ENCODE assay signal across 8 mouse cellular contexts in the genomic region with DNA sequence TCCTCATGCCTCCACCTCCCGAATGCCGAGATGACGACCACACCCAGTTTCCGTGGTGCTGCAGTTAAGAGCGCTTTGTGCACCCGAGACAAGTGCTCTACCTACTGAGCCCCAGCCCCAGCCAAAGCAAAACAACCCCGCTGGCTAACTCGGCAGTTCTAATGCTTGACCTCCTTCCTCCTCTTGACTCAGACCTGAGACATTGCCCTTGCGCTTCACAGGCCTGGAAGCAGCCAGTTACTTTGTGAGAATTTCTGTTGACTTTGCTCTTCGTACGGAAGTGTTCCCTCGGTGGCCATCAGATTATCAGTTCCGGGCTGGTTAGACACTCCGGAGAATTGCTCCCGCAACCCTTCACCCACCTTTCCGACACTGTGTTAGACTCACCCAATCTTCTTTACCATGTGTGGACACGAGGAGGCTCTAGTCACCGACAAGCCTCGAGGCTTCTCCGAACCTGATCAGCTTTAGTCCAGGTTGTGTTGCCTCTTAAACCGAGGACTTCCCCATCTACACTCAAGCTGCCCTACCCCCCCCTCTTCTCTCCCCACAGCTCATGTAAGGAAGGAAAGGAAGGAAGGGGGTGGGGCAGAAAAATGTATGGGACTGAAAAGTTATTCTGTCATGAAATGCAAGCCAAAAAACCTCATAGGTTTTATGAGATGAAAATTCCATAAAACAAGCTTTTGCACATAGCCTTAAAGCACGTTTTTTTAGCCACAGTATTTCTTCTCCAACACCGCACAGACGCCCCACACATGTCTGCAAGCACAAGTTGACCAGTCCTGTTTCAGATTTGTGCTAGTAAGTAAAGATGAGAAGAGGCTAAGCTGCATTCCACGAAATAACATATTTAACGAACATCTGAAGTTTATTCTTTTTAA. TPM values are rescaled to one million over a fixed set of nuclear protein-coding genes. Genes with fewer than 3 reads are reported as not detected.
DNase-seq lines count a peak whose midpoint lies in the region; ATAC-seq and TF ChIP-seq lines count a peak whose summit lies in the region.

No protein-coding gene starts in this region.

- peak; percentile 55 to 62 for DNase-seq in heart, adult 18-20 months
- DNase-seq in heart, postnatal 25 days (ENCODE audit: low spot score) = no peak
- DNase-seq in intestine, embryonic 14.5 days (ENCODE audit: low spot score) = peak; percentile 60
- DNase-seq in thymus, postnatal 4 days = peak; percentile 68
- no peak for DNase-seq in midbrain, embryonic 14.5 days
- no peak for DNase-seq in gastrocnemius, postnatal 14 days

- TF ChIP-seq CTCF in cortical plate, adult 2 months (IDR thresholded peaks at IDR 0.05; ENCODE audit: extremely low read depth, insufficient read depth, low read length) = no peak

- H3K4me3 ChIP-seq in cortical plate, adult 2 months (ENCODE audit: insufficient read depth, low read length) = peak overlapping the region; percentile 7; the same call in 1 of the 2 replicates
- H3K4me3 ChIP-seq in intestine, embryonic 14.5 days (ENCODE audit: low read depth, low read length) = no peak overlapping the region; the same call in 1 of the 2 replicates
- peak overlapping the region; percentile 70 for H3K4me3 ChIP-seq in macrophage (ENCODE audit: inconsistent target)
- no peak overlapping the region for H3K4me3 ChIP-seq in midbrain, embryonic 14.5 days (replicated peaks; ENCODE audit: low read depth, low read length)

- ATAC-seq in intestine, embryonic 14.5 days (replicated peaks; ENCODE audit: low FRiP score, low TSS enrichment, low read depth) = no peak; the same call in 1 of the 2 replicates
- no peak for ATAC-seq in midbrain, embryonic 14.5 days (ENCODE audit: low FRiP score, low TSS enrichment)

- no peaks in the 10 kb centered on the region for H3K9me3 ChIP-seq in intestine, embryonic 14.5 days (ENCODE audit: control insufficient read depth, low read length)
- H3K9me3 ChIP-seq in midbrain, embryonic 14.5 days (ENCODE audit: control insufficient read depth, low read length) = no peaks in the 10 kb centered on the region

- no peak for TF ChIP-seq POLR2A in cortical plate, adult 2 months (IDR thresholded peaks at IDR 0.05; ENCODE audit: extremely low read depth, insufficient read depth, low read length)

- WGBS in intestine, embryonic 14.5 days = 61% methylated on average over 26 of the region's 26 CpGs
- under 1% methylated on average over 26 of the region's 26 CpGs for WGBS in macrophage (ENCODE audit: missing documents)
- 85% methylated on average over 26 of the region's 26 CpGs for WGBS in midbrain, embryonic 14.5 days

- peak overlapping the region; percentile 21 for H3K27ac ChIP-seq in cortical plate, adult 2 months (ENCODE audit: insufficient read depth, low read length)
- peak overlapping the region; percentile 66; the same call in 1 of the 2 replicates for H3K27ac ChIP-seq in intestine, embryonic 14.5 days (ENCODE audit: low read depth)
- peak overlapping the region; percentile 95 for H3K27ac ChIP-seq in macrophage
- no peak overlapping the region for H3K27ac ChIP-seq in midbrain, embryonic 14.5 days (replicated peaks; ENCODE audit: low read depth, low read length)

- H3K4me2 ChIP-seq in intestine, embryonic 14.5 days (ENCODE audit: low read length) = peak overlapping the region; percentile 32
- no peak overlapping the region for H3K4me2 ChIP-seq in midbrain, embryonic 14.5 days (ENCODE audit: low read length)

- H3K9ac ChIP-seq in intestine, embryonic 14.5 days (ENCODE audit: low read length) = no peak overlapping the region
- H3K9ac ChIP-seq in midbrain, embryonic 14.5 days (replicated peaks; ENCODE audit: low read length) = no peak overlapping the region

- H3K79me2 ChIP-seq in macrophage (ENCODE audit: inconsistent target) = peaks cover 82% of the 10 kb centered on the region

- H3K27me3 ChIP-seq in intestine, embryonic 14.5 days (replicated peaks; ENCODE audit: control insufficient read depth, insufficient read depth, low read length) = no peaks in the 10 kb centered on the region
- no peaks in the 10 kb centered on the region for H3K27me3 ChIP-seq in midbrain, embryonic 14.5 days (ENCODE audit: control insufficient read depth, insufficient read depth, low read length)

- H3K36me3 ChIP-seq in intestine, embryonic 14.5 days (ENCODE audit: control insufficient read depth, insufficient read depth, low read length) = 0 out of 2 replicates have a peak, but pooled peaks cover 3% of the 10 kb centered on the region
- peaks cover 19% of the 10 kb centered on the region for H3K36me3 ChIP-seq in macrophage (ENCODE audit: inconsistent target)
- no peaks in the 10 kb centered on the region for H3K36me3 ChIP-seq in midbrain, embryonic 14.5 days (ENCODE audit: control insufficient read depth, insufficient read depth, low read length)

- H3K4me1 ChIP-seq in cortical plate, adult 2 months (ENCODE audit: control insufficient read depth, insufficient read depth, low read length) = no peaks in the 10 kb centered on the region
- peaks cover 16% of the 10 kb centered on the region; the same call in 1 of the 2 replicates for H3K4me1 ChIP-seq in intestine, embryonic 14.5 days (replicated peaks; ENCODE audit: control insufficient read depth, insufficient read depth, low read length)
- 0 out of 2 replicates have a peak, but pooled peaks cover 2% of the 10 kb centered on the region for H3K4me1 ChIP-seq in midbrain, embryonic 14.5 days (ENCODE audit: control insufficient read depth, insufficient read depth, low read length)

- intact Hi-C loops in heart, postnatal 25 days (cut with DNase I) = no loop called here
- intact Hi-C loops in gastrocnemius, postnatal 14 days (cut with DNase I; ENCODE audit: low total_unique reads) = no loop called here

RNA-seq across cellular contexts. Expression of gene Wipf1, which starts 44.1 kb away (rescaled TPM):
- total RNA-seq in heart, adult 18-20 months (2021) = 10 to 100 TPM; 11.2 to 14.0 TPM
- 10 to 100 TPM; 14.0 to 16.7 TPM for total RNA-seq in heart, postnatal 25 days (2021)
- 5.4 and 7.4 TPM in 2 replicates for polyA plus RNA-seq in cortical plate, adult 2 months (2012; rRNA removed)
- polyA plus RNA-seq in intestine, embryonic 14.5 days (2014; fragmentation: Nextera tagmentation; extraction: Ambion mirVana) = 13.6 and 14.4 TPM in 2 replicates
- 10 to 100 TPM in 23 of 26 experiments, 1 to 10 TPM in 3; 8.0 to 83.3 (median 47.4) TPM for total RNA-seq in macrophage (2018; cell fraction: chromatin; rRNA removed)
- 100 to 1,000 TPM in 24 of 26 experiments, 10 to 100 TPM in 2; 77.5 to 181 (median 157) TPM for total RNA-seq in macrophage (2018; cell fraction: cytosol; rRNA removed)
- 100 to 1,000 TPM in 9 of 26 experiments, 10 to 100 TPM in 17; 21.7 to 134 (median 75.1) TPM for total RNA-seq in macrophage (2018; cell fraction: nucleus; rRNA removed)
- polyA plus RNA-seq in macrophage (2018) = 121 to 170 TPM (median 129 TPM) in 3 replicates
- 1.7 and 2.8 TPM in 2 replicates for polyA plus RNA-seq in midbrain, embryonic 14.5 days (2014; fragmentation: Nextera tagmentation; extraction: Ambion mirVana)
- 10 to 100 TPM; 17.4 to 19.8 TPM for total RNA-seq in gastrocnemius, postnatal 14 days (2021)

Comparison
In these comparisons a context has a peak if more than half of its experiments do, and no peak if none do; other contexts are left out.
1. DNase-seq: peak in heart, adult 18-20 months (2 of 2), intestine, embryonic 14.5 days (single experiment) and thymus, postnatal 4 days (single experiment); none in heart, postnatal 25 days (single experiment), midbrain, embryonic 14.5 days (single experiment) and gastrocnemius, postnatal 14 days (single experiment).
2. H3K4me3 ChIP-seq: peak in cortical plate, adult 2 months (single experiment) and macrophage (single experiment); none in intestine, embryonic 14.5 days (single experiment) and midbrain, embryonic 14.5 days (single experiment).